Mouse (Mus musculus): ENCODE data around the gene Gkn2. TPM values are rescaled to one million over a fixed set of nuclear protein-coding genes. Genes with fewer than 3 reads are reported as not detected.

Gene Gkn2
- total and polyA plus RNA-seq, 3 experiments: not detected

DNA sequence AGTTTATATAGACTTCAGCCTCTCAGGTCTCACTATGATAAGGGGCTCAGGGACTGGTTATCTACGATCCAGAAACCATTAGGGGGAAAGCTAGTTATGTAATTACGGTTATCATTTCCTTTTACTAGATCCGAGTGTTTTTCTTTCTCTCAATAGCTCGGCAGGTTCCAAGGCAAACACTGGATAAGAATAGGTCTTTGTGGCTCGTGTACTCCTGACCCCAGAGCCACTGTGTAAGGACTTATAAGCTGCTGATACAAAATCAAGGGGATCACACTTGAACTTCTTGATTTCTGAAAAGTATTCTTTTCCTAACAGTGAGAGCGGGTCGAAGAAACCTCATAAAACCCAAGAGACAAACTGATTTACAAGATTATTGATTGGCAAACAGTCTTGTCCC, 15.7 kb downstream of the Gkn2 start, which contains the start of gene Gkn3:
Gkn3 (minus strand) TSS at position 59 of the 400 bp plus-strand sequence.
- H3K27ac ChIP-seq (ENCODE audit: control insufficient read depth, low read depth, low read length): no peak within 1 kb of the TSS
- H3K36me3 ChIP-seq (ENCODE audit: control insufficient read depth in 1 of 2, insufficient read depth in 2 of 2, low read length in 2 of 2): 0 out of 4 replicates have a peak, but pooled peaks cover 0 to 2% of the 10 kb centered on the region in 2 experiments
- no peak within 1 kb of the TSS for H3K4me3 ChIP-seq (ENCODE audit: control insufficient read depth in 1 of 2, insufficient read depth in 1 of 2, low read depth in 2 of 2, low read length in 2 of 2)
- no peak for TF ChIP-seq POLR2AphosphoS2 (IDR thresholded peaks at IDR 0.05; ENCODE audit: low read length)
- TF ChIP-seq NELFE (IDR thresholded peaks at IDR 0.05; ENCODE audit: low read depth, low read length): no peak
- 0 out of 2 replicates have a peak, but pooled peaks have one; percentile 12 for TF ChIP-seq RCOR1 (IDR thresholded peaks at IDR 0.05; ENCODE audit: low read depth, low read length)
- peak; percentile 62 for TF ChIP-seq GATA1 (IDR thresholded peaks at IDR 0.05; ENCODE audit: low read depth, low read length)
- TF ChIP-seq E2F4 (IDR thresholded peaks at IDR 0.05; ENCODE audit: borderline replicate concordance, low read depth, low read length): no peak
- peak; percentile 25 to 37; a peak in 1 of 4 replicates for TF ChIP-seq EP300 (IDR thresholded peaks at IDR 0.05; ENCODE audit: low read depth in 1 of 2, low read length in 2 of 2)
- no peak for TF ChIP-seq POLR2A (IDR thresholded peaks at IDR 0.05; ENCODE audit: control insufficient read depth in 1 of 2, insufficient read depth in 1 of 2, low read depth in 1 of 2, low read length in 2 of 2, poor library complexity in 1 of 2)
- no peaks in the 10 kb centered on the region for H3K79me2 ChIP-seq (ENCODE audit: control insufficient read depth, insufficient read depth, low read length, poor library complexity)
- H3K9me3 ChIP-seq (replicated peaks; ENCODE audit: insufficient read depth, low read length): no peaks in the 10 kb centered on the region
- H3K27me3 ChIP-seq (ENCODE audit: control insufficient read depth in 1 of 2, insufficient read depth in 2 of 2, low read length in 2 of 2): peaks cover 4 to 7% of the 10 kb centered on the region in 2 experiments
- no peak within 1 kb of the TSS for H3K9ac ChIP-seq (ENCODE audit: control insufficient read depth, low read depth, low read length, poor library complexity, severe bottlenecking)
- H3K4me1 ChIP-seq (ENCODE audit: control insufficient read depth in 1 of 2, insufficient read depth in 2 of 2, low read length in 2 of 2): peaks cover 3 to 7% of the 10 kb centered on the region in 2 experiments; a peak in 3 of 4 replicates
- peak; percentile 21 for DNase-seq (ENCODE audit: low read depth, low spot score)

DNA sequence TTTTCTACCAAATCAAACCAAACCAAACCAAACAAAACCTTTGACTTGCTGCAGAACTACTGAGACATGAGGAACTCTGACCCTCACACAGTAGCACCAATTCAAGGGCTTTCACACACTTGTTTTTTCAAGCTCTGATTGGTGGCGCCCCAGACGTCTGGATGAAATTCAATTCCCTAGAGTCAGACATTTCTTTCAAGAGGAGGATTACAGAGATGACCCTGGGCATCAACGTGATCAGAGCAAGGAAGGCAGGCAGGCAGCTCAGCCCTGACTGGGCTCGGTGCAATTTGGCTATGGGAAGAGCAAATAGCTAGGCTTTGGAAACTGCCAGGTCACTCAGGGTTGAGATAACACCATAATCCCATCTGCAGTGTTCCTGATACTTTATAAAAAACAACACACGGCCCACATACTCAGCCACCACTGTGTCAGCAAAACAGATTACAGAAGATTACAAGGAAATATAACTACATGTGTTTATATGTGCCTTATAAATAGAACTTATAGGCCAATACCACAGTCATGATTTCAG, 16.4 kb downstream of the Gkn2 start:
- Histone ChIP-seq H3K9ac (ENCODE audit: control insufficient read depth, low read depth, low read length, poor library complexity, severe bottlenecking) (no peak overlapping the region), H3K27me3 (ENCODE audit: control insufficient read depth in 1 of 2, insufficient read depth in 2 of 2, low read length in 2 of 2) (peaks cover 4 to 7% of the 10 kb centered on the region in 2 experiments), H3K27ac (ENCODE audit: control insufficient read depth, low read depth, low read length) (no peak overlapping the region), H3K4me1 (ENCODE audit: control insufficient read depth in 1 of 2, insufficient read depth in 2 of 2, low read length in 2 of 2) (peaks cover 3 to 9% of the 10 kb centered on the region in 2 experiments; a peak in 3 of 4 replicates), H3K9me3 (replicated peaks; ENCODE audit: insufficient read depth, low read length) (no peaks in the 10 kb centered on the region), H3K36me3 (ENCODE audit: control insufficient read depth in 1 of 2, insufficient read depth in 2 of 2, low read length in 2 of 2) (0 out of 4 replicates have a peak, but pooled peaks cover 0 to 2% of the 10 kb centered on the region in 2 experiments), H3K4me3 (ENCODE audit: control insufficient read depth in 1 of 2, insufficient read depth in 1 of 2, low read depth in 2 of 2, low read length in 2 of 2) (no peak overlapping the region), H3K79me2 (ENCODE audit: control insufficient read depth, insufficient read depth, low read length, poor library complexity) (no peaks in the 10 kb centered on the region)
- TF ChIP-seq KAT2A (conservative IDR thresholded peaks at IDR 0.05; ENCODE audit: low read depth, low read length): no peak
- TF ChIP-seq POLR2AphosphoS2 (IDR thresholded peaks at IDR 0.05; ENCODE audit: low read length): no peak
- TF ChIP-seq MEF2A (IDR thresholded peaks at IDR 0.05; ENCODE audit: extremely low read depth, insufficient replicate concordance, low read depth, low read length, poor library complexity, severe bottlenecking): no peak
- TF ChIP-seq EP300 (IDR thresholded peaks at IDR 0.05; ENCODE audit: low read depth in 1 of 2, low read length in 2 of 2): peak in 1 of 2 experiments; percentile 40; a peak in 1 of 4 replicates
- no peak for DNase-seq (ENCODE audit: low read depth, low spot score)

- no peak overlapping the region for H3K9ac ChIP-seq (ENCODE audit: control insufficient read depth, low read depth, low read length, poor library complexity, severe bottlenecking)
- no peak for DNase-seq (ENCODE audit: low read depth, low spot score)
- H3K4me3 ChIP-seq (ENCODE audit: control insufficient read depth in 1 of 2, insufficient read depth in 1 of 2, low read depth in 2 of 2, low read length in 2 of 2): no peak overlapping the region
- no peak overlapping the region for H3K27ac ChIP-seq (ENCODE audit: control insufficient read depth, low read depth, low read length)
- H3K4me1 ChIP-seq (ENCODE audit: control insufficient read depth in 1 of 2, insufficient read depth in 2 of 2, low read length in 2 of 2): peaks cover 3 to 9% of the 10 kb centered on the region in 2 experiments; a peak in 3 of 4 replicates
- peaks cover 0 to 4% of the 10 kb centered on the region in 2 experiments for H3K27me3 ChIP-seq (ENCODE audit: control insufficient read depth in 1 of 2, insufficient read depth in 2 of 2, low read length in 2 of 2)
- no peak for TF ChIP-seq MXI1 (IDR thresholded peaks at IDR 0.05; ENCODE audit: low read depth, low read length)
- no peak for TF ChIP-seq CTCF (IDR thresholded peaks at IDR 0.05 in 2 of 3, conservative IDR thresholded peaks at IDR 0.05 in 1 of 3; ENCODE audit: control insufficient read depth in 1 of 3, insufficient read depth in 1 of 3, low read depth in 2 of 3, low read length in 3 of 3, poor library complexity in 1 of 3, severe bottlenecking in 1 of 3)
- TF ChIP-seq MYB (IDR thresholded peaks at IDR 0.05; ENCODE audit: low read depth, low read length): no peak
- no peak for TF ChIP-seq BHLHE40 (IDR thresholded peaks at IDR 0.05; ENCODE audit: borderline replicate concordance, low read depth, low read length)
- TF ChIP-seq ZNF384 (IDR thresholded peaks at IDR 0.05; ENCODE audit: low read depth, low read length): no peak
- 0 out of 4 replicates have a peak, but pooled peaks cover 0 to 2% of the 10 kb centered on the region in 2 experiments for H3K36me3 ChIP-seq (ENCODE audit: control insufficient read depth in 1 of 2, insufficient read depth in 2 of 2, low read length in 2 of 2)
- H3K79me2 ChIP-seq (ENCODE audit: control insufficient read depth, insufficient read depth, low read length, poor library complexity): no peaks in the 10 kb centered on the region
- no peaks in the 10 kb centered on the region for H3K9me3 ChIP-seq (replicated peaks; ENCODE audit: insufficient read depth, low read length)
These were observed 20.5 kb downstream of the Gkn2 start for GRCm38 (mm10) chr6:87393466-87394205.

Data from MEL (cell line).